Mouse (Mus musculus) embryonic facial prominence, embryonic 10.5 days (tissue): ENCODE measurements around the gene Kalrn. TPM values are rescaled to one million over a fixed set of nuclear protein-coding genes. Genes with fewer than 3 reads are reported as not detected.

Source experiments
- DNase-seq: peaks from one replicate; pipeline ENCODE4 v3.0.0-alpha.2; 2017; ENCODE audit warnings: low spot score
- H3K27ac ChIP-seq: fragments of 300-500 bp; sonication (generic); replicated peaks from 2 replicates; pipeline ENCODE4 v1.5.1; 2016; ENCODE audit warnings: mild to moderate bottlenecking
- H3K27me3 ChIP-seq: fragments of 300-500 bp; sonication (generic); replicated peaks from 2 replicates; pipeline ENCODE4 v1.6.1; 2016; ENCODE audit warnings: low read depth, mild to moderate bottlenecking; ENCODE audit not compliant: poor library complexity, severe bottlenecking
- H3K36me3 ChIP-seq: fragments of 300-500 bp; sonication (generic); replicated peaks from 2 replicates; pipeline ENCODE4 v1.6.1; 2016; ENCODE audit warnings: mild to moderate bottlenecking, moderate library complexity
- H3K4me1 ChIP-seq: fragments of 300-500 bp; sonication (generic); 2 replicates; pipeline ENCODE4 v1.6.1; 2016
- H3K4me3 ChIP-seq: fragments of 300-500 bp; sonication (generic); 2 replicates; pipeline ENCODE4 v1.5.1; 2016; ENCODE audit warnings: mild to moderate bottlenecking, moderate library complexity
- H3K9me3 ChIP-seq: fragments of 300-500 bp; sonication (generic); 2 replicates; pipeline ENCODE4 v1.6.1; 2016; ENCODE audit warnings: mild to moderate bottlenecking
- WGBS: fragments of 180-500 bp; shearing (Covaris S2); methylation state at CpG from one replicate; pipeline ENCODE4 v1.1.7; 2016; 5-methylcytosine and 5-hydroxymethylcytosine counted together
- polyA plus RNA-seq: library from polyadenylated mRNA; unstranded; fragments of >200 nt; fragmentation: Nextera tagmentation; extraction: Ambion mirVana; gene quantifications from 2 replicates; pipeline ENCODE4 v1.2.1, GENCODE M21; 2016

Kalrn gene
- polyA plus RNA-seq, 1 experiment from 2014 or later: 14.8 TPM

DNA sequence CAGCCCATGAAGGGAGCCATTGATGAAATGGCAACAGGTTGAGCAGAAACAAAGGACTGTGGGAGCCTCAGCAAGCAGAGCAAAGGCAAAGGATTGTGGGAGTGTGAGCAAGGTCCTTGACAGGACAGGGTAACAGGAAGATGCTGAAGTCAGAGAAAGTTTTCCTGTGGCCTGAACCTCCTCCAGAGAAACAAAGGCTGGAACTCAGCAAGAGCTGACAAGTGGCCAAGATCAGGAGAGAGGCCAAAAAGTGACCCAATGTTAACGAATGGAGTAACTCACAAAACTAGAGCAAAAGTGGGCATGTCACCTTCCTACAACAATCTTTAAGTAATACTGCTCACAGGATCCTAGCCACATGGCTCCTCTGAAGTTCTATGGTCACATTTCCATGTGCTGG lies 172.1 kb downstream of the Kalrn start:
- Histone ChIP-seq H3K36me3 (no peaks in the 10 kb centered on the region), H3K27ac (no peak overlapping the region)
- WGBS: 81% methylated on average over 1 of the region's 1 CpGs

GRCm38 (mm10) chr16:34400102-34400728 lies 173.1 kb downstream of the Kalrn start:
- Histone ChIP-seq H3K27ac (no peak overlapping the region), H3K9me3 (no peaks in the 10 kb centered on the region), H3K27me3 (no peaks in the 10 kb centered on the region), H3K4me1 (peaks cover 8% of the 10 kb centered on the region), H3K36me3 (no peaks in the 10 kb centered on the region), H3K4me3 (no peak overlapping the region)
- DNase-seq: peak; percentile 78
- WGBS: 40% methylated on average over 13 of the region's 13 CpGs

More for the DNA sequence above, 172.1 kb downstream of the Kalrn start:
- Histone ChIP-seq H3K4me1 (peaks cover 8% of the 10 kb centered on the region), H3K9me3 (no peaks in the 10 kb centered on the region), H3K4me3 (no peak overlapping the region), H3K27me3 (no peaks in the 10 kb centered on the region)
- DNase-seq: no peak

DNA sequence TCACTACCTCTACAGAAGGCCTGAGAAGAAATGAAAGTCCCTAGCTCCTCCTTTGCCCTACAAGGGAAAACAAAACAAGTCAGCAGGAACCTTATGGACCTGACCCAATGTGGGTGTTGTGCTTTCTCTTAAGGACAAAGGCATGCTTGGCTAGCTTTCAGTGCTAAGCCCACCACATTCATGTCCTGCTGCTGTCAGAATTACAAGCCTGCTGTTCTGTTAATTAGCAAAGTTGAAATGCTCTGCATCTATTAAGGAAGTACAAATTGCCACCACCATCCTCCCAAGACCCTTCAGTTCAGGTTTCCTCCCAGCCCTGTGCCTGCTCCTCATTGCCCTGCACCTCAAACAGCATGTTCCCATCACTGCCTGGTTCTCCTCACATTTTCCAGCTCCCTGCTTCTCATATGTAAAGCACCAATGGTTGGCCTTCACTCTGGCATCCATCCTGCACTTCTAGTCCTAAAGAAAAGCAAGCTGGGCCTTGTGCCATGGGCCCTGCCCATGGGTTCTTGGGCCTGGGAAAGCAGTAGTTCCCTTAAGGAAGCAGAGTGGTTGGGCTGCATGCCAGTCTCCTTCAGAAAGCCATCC lies 178.0 kb downstream of the Kalrn start:
- peaks cover 3% of the 10 kb centered on the region for H3K36me3 ChIP-seq
- H3K27me3 ChIP-seq: no peaks in the 10 kb centered on the region
- peaks cover 6% of the 10 kb centered on the region for H3K4me1 ChIP-seq
- no peak for DNase-seq
- no peak overlapping the region for H3K4me3 ChIP-seq
- H3K27ac ChIP-seq: no peak overlapping the region
- H3K9me3 ChIP-seq: no peaks in the 10 kb centered on the region

DNA sequence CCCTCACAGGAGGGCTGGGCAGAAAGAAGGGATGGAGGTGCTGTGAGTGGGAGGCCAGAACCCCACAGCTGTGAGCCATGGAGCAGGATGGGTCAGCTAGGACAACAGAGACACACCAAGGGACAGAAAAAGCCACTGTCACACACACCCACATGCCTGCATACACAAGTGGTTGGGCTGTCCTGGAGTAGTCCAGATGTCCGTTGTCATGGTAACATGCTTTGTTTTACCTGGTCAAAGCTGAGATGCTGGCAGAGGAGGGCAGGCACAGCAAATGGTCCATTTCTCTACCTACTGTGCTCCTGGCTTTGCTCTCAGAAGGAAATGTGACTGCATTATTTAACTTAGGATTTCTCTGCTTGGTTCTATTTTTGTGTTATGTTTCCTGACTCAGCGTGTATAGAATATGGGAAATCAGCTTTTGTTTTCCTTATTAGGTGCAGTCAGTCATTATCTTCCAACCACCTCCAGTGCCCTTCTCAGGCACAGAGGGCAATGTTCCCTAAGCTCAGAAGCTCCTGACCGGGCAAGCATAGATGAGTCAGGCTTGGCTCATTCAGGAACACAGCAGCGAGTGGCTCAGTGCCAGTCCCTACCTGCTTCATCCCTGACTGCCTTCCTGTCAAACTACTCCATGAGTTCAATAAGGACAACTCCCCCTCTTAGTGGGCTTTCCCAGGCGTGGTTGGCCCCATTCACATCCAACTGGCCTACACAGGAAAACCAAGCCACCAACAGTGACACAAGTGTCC lies 183.6 kb downstream of the Kalrn start:
- Histone ChIP-seq H3K4me3 (no peak overlapping the region), H3K27ac (no peak overlapping the region), H3K27me3 (no peaks in the 10 kb centered on the region), H3K4me1 (peaks cover 8% of the 10 kb centered on the region; the same call in 1 of the 2 replicates), H3K9me3 (no peaks in the 10 kb centered on the region), H3K36me3 (peaks cover 25% of the 10 kb centered on the region)
- DNase-seq: no peak
- WGBS: 83% methylated on average over 5 of the region's 5 CpGs

- H3K4me1 ChIP-seq: peaks cover 8% of the 10 kb centered on the region; the same call in 1 of the 2 replicates
- 87% methylated on average over 6 of the region's 6 CpGs for WGBS
- no peak overlapping the region for H3K4me3 ChIP-seq
- no peak overlapping the region for H3K27ac ChIP-seq
- peaks cover 33% of the 10 kb centered on the region for H3K36me3 ChIP-seq
- no peaks in the 10 kb centered on the region for H3K27me3 ChIP-seq
- no peak for DNase-seq
- H3K9me3 ChIP-seq: no peaks in the 10 kb centered on the region
Observed at GRCm38 (mm10) chr16:34388871-34389270, 184.5 kb downstream of the Kalrn start.

- Histone ChIP-seq H3K27ac (no peak overlapping the region), H3K9me3 (no peaks in the 10 kb centered on the region)
- WGBS: 90% methylated on average over 8 of the region's 8 CpGs
Observed at GRCm38 (mm10) chr16:34385065-34385464, 188.3 kb downstream of the Kalrn start.

GRCm38 (mm10) chr16:34382992-34383391 lies 190.3 kb downstream of the Kalrn start:
- 86% methylated on average over 4 of the region's 4 CpGs for WGBS
- H3K9me3 ChIP-seq: no peaks in the 10 kb centered on the region
- H3K4me1 ChIP-seq: peaks cover 7% of the 10 kb centered on the region
- H3K36me3 ChIP-seq: peaks cover 24% of the 10 kb centered on the region
- no peak for DNase-seq
- H3K27ac ChIP-seq: 0 out of 2 replicates have a peak overlapping the region, but pooled peaks have one; percentile 24
- no peak overlapping the region for H3K4me3 ChIP-seq
- no peaks in the 10 kb centered on the region for H3K27me3 ChIP-seq

More at GRCm38 (mm10) chr16:34385065-34385464, 188.3 kb downstream of the Kalrn start:
- DNase-seq: no peak
- no peaks in the 10 kb centered on the region for H3K27me3 ChIP-seq
- peaks cover 37% of the 10 kb centered on the region for H3K36me3 ChIP-seq
- no peak overlapping the region for H3K4me3 ChIP-seq
- H3K4me1 ChIP-seq: peaks cover 8% of the 10 kb centered on the region; the same call in 1 of the 2 replicates

GRCm38 (mm10) chr16:34376166-34376857 lies 197.0 kb downstream of the Kalrn start:
- Histone ChIP-seq H3K4me3 (no peak overlapping the region), H3K4me1 (peaks cover 22% of the 10 kb centered on the region), H3K27me3 (no peaks in the 10 kb centered on the region), H3K9me3 (no peaks in the 10 kb centered on the region), H3K27ac (no peak overlapping the region), H3K36me3 (no peaks in the 10 kb centered on the region; the same call in 1 of the 2 replicates)
- no peak for DNase-seq
- WGBS: 85% methylated on average over 12 of the region's 12 CpGs

DNA sequence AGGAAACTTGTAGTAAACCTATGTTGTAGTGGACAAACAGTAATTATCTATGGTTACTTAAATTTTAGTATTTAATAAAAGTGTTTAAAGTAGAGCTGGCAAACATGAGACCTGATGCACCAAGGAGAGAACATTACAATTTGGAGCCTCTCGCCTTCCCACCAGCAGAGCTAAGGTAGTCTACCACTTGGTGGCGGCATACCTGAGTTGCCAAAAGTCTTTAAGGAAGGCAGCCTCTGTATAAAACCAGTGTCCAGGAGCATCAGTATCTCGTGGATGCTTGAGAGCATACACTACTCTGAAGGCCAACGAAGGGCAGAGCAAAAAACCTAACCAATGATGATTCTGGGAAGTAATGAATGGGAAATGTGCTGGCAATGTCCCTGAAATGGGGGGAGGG lies 199.8 kb downstream of the Kalrn start:
- H3K9me3 ChIP-seq: no peaks in the 10 kb centered on the region
- H3K27ac ChIP-seq: no peak overlapping the region
- 68% methylated on average over 4 of the region's 4 CpGs for WGBS
- H3K27me3 ChIP-seq: no peaks in the 10 kb centered on the region
- peaks cover 22% of the 10 kb centered on the region for H3K4me1 ChIP-seq
- no peak for DNase-seq
- no peak overlapping the region for H3K4me3 ChIP-seq
- H3K36me3 ChIP-seq: no peaks in the 10 kb centered on the region; the same call in 1 of the 2 replicates

GRCm38 (mm10) chr16:34372103-34372741 lies 201.1 kb downstream of the Kalrn start:
- no peaks in the 10 kb centered on the region for H3K27me3 ChIP-seq
- no peak for DNase-seq
- H3K4me3 ChIP-seq: no peak overlapping the region
- H3K9me3 ChIP-seq: no peaks in the 10 kb centered on the region
- H3K36me3 ChIP-seq: no peaks in the 10 kb centered on the region; the same call in 1 of the 2 replicates
- peaks cover 22% of the 10 kb centered on the region for H3K4me1 ChIP-seq
- H3K27ac ChIP-seq: no peak overlapping the region
- 82% methylated on average over 15 of the region's 15 CpGs for WGBS

- no peak for DNase-seq
- WGBS: 80% methylated on average over 4 of the region's 4 CpGs
- no peak overlapping the region for H3K4me3 ChIP-seq
Observed at GRCm38 (mm10) chr16:34359206-34359605, 214.1 kb downstream of the Kalrn start.

GRCm38 (mm10) chr16:34355547-34355946 lies 217.8 kb downstream of the Kalrn start:
- H3K27ac ChIP-seq: no peak overlapping the region
- no peaks in the 10 kb centered on the region for H3K27me3 ChIP-seq
- DNase-seq: no peak
- H3K4me1 ChIP-seq: peaks cover 19% of the 10 kb centered on the region
- H3K36me3 ChIP-seq: peaks cover 14% of the 10 kb centered on the region
- H3K9me3 ChIP-seq: no peaks in the 10 kb centered on the region
- no peak overlapping the region for H3K4me3 ChIP-seq
- 83% methylated on average over 3 of the region's 3 CpGs for WGBS

More at GRCm38 (mm10) chr16:34359206-34359605, 214.1 kb downstream of the Kalrn start:
- peaks cover 16% of the 10 kb centered on the region for H3K36me3 ChIP-seq
- no peaks in the 10 kb centered on the region for H3K9me3 ChIP-seq
- H3K4me1 ChIP-seq: 0 out of 2 replicates have a peak, but pooled peaks cover under 1% of the 10 kb centered on the region
- no peaks in the 10 kb centered on the region for H3K27me3 ChIP-seq
- no peak overlapping the region for H3K27ac ChIP-seq
